Mouse (Mus musculus) ovary, postnatal 36 days (tissue): ENCODE data around the gene D630039A03Rik.
A peak's percentile ranks its signal among the peaks of the same experiment; 100 is the strongest.

ENCODE experiments used
- DNase-seq: peaks from one replicate; pipeline ENCODE4 v3.0.0; 2022; ENCODE audit warnings: low spot score, mixed read lengths

Gene D630039A03Rik

GRCm38 (mm10) chr4:57916201-57916661 lies at the start of gene D630039A03Rik:
Gene D630039A03Rik, minus strand, starts transcription at chr4:57916297.
- DNase-seq: peak; percentile 47

GRCm38 (mm10) chr4:57965516-57965915 lies 49.4 kb upstream of the D630039A03Rik start:
- no peak for DNase-seq

GRCm38 (mm10) chr4:57964143-57964542 lies 48.0 kb upstream of the D630039A03Rik start:
- DNase-seq: no peak

DNA sequence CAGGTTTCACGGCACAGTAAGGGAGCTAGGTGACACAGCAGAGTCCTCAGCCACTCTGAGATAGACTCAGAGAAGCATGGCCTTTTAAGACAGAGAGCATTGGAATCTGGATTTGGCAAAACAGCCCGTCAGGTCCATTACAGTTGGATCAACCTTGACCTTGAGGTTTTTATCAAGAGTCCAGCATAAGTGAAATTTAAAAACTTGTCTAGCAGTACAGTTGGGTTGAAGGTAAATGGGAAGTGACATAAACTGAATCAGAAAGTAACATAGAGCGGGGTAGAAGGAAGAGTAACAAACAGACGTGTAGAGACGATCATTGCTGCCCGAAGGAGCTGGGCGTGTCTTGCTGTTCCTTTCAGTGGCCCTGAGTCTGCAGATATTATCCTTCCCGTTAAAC lies 43.0 kb upstream of the D630039A03Rik start:
- DNase-seq: no peak

- DNase-seq: no peak
Observed at GRCm38 (mm10) chr4:57958098-57958497, 42.0 kb upstream of the D630039A03Rik start.

GRCm38 (mm10) chr4:57957200-57958085 lies 41.3 kb upstream of the D630039A03Rik start:
- no peak for DNase-seq

GRCm38 (mm10) chr4:57956029-57956960 lies 40.2 kb upstream of the D630039A03Rik start, which contains the start of gene Txn1:
Gene Txn1, minus strand, starts transcription at chr4:57956411.
- peak; percentile 99 for DNase-seq

GRCm38 (mm10) chr4:57955544-57955958 lies 39.5 kb upstream of the D630039A03Rik start:
- DNase-seq: peak; percentile 59

GRCm38 (mm10) chr4:57954991-57955390 lies 38.9 kb upstream of the D630039A03Rik start:
- no peak for DNase-seq

DNA sequence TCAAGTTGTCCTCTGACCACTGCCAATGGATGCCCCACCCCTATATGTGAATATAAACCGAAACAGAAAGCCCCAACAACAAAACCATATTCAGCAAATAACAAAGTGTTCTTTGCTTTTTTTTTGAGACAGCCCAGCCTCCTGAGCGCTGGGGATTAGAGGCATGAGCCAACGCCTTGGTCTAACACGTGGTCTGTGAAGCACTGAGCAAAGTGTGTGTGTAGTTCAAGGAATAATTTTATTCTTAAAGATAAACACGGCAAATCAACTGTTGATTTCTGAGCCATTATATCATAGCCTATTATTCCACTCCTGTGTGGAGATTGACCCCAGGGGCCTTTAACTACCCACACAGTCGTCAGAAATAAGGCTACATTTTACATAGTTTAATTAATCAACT lies 38.5 kb upstream of the D630039A03Rik start:
- no peak for DNase-seq

DNA sequence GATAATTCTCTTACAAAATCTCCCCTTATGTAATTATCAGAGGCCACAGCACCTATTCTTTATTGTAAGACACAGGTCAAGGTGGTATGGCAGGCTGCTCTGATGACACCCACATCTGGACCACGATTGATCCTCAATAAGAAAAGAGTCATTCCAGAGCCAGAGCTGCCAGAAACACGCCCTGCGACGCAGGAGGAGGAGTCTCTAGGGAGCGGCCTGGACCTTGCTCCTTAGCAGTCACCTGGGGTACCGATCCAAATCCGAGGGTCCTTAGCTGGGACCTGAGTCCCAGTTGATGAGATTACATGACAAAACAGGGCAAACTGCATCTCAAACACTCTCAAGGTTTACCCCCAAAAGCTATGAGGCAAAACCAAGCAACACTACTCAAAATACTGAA lies 37.7 kb upstream of the D630039A03Rik start:
- DNase-seq: no peak

- no peak for DNase-seq
Observed at GRCm38 (mm10) chr4:57952891-57953290, 36.8 kb upstream of the D630039A03Rik start.

GRCm38 (mm10) chr4:57952416-57952815 lies 36.3 kb upstream of the D630039A03Rik start:
- DNase-seq: no peak

- DNase-seq: no peak
Observed at GRCm38 (mm10) chr4:57949866-57950265, 33.8 kb upstream of the D630039A03Rik start.

GRCm38 (mm10) chr4:57947476-57947875 lies 31.4 kb upstream of the D630039A03Rik start:
- DNase-seq: no peak

DNA sequence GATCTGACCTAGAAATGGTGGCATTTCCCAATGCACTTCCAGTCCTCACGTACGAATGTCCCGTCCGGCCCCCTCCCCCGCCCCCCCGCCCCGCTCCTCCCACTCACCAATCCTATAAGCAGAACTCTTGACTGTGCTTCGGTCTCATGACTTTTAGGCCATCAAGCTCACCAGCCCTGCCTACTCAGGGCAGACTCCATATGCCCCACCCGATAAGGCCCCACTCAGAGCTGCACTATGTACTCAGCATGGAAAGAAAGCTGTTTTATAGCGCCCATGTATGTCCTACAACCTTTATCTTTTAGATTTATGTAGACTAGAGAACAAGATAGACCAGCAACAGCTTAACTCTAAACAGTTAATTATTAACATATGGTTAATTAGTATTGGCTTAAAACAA lies 30.9 kb upstream of the D630039A03Rik start:
- no peak for DNase-seq

DNA sequence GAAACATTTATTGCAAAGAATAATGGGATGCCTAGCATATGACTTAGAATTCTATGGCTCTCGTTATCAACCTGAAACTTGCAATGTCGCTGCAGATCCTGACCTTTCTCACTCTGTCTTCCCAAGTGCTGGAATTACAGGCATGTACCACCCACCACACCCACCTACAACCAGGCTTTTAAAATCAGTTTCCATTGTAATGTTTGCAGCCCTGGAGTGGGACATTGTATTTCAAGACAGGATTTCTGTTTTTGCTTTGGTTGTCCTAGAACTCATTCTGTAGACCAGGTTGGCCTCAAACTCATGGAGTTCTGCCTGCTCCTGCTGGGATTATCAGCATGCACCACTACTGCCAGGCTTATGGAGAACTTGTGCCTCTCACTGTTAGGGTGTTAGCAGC lies 26.8 kb upstream of the D630039A03Rik start:
- DNase-seq: no peak

DNA sequence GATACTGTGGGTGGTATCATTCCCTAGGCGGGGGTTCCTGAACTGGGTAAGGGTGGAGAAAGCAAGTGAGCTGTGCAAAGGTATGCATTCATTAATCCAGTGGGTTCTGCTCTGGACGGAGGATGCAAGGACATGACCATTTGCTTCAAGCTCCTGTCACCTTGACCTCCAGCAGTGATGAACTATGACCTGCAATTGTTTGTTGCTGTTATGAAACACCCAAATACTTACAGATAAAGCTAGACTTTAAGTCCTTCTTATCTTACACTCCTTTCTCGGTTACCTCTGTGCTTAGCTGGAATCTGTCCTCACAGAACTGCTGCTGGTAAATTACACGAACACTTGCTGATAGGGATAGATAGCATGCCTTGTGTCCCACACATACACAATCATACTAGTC lies 24.5 kb upstream of the D630039A03Rik start:
- DNase-seq: no peak

DNA sequence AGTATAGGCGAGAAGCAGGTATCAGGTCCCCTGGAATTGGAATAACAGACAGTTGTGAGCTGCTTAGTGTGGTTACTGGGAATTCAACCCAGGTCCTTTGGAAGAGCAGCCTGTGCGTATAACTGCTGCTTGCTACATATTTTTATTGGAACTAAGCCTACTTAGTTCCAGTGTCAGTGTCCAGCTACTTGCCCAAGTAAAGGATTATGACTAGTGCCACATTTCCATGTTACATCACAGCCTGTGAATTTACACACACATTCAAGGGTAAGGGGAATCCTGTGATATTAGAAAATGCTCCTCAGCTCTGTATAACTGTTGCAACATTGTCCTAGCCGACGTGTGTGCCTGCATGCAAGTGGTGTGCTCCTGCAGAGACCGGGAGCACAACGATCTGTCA lies 21.2 kb upstream of the D630039A03Rik start:
- DNase-seq: no peak

DNA sequence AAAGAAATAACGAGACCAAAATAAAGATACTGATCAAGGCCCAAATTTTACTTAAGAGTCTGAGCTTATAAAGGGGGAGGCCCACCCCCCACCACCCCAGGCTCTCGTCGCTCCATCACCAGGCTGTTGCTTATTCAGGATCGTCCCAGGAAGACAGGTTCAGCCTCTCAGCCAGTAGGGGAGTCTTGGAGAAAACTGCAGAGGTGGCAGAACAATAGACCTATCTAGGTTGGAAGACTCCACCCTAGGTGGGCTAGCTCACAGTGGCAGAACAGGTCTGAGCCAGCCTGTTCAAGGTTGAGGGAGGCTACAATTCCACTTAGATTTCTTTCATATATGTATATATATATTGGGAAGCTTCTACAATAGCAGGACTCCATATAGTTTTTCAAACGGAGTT lies 18.1 kb upstream of the D630039A03Rik start:
- no peak for DNase-seq

DNA sequence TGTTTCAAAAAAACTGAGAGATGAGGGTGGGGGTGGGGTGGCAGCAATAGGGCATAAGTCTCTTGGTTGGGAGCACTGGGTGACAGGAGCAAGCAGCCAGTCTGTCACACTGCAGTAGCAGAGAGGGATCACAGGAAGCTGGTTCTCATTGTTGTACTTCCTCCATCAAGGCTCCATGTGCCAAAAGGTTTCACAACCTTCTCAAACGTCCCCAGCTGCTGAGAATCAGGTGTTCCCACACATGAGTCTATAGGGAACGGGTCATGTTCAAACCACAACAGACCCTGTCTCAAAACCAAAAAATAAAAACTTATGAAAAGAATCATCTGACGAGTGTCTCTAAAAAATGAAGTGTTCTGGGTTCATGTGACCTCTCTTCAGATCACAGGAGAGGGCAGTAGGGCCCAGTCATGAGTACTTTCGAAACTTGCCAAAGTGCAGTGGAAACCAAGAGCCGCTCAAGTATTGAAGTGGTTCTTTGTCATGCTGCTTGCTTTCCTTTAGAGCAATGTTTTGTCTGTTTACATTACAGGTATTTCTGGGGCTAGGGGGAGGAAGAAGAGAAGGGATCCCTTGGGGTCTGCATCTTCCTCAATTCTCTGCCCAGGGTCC lies 14.6 kb upstream of the D630039A03Rik start:
- no peak for DNase-seq
